Mouse (Mus musculus): ENCODE results near the gene Myl6.
A peak's percentile ranks its signal among the peaks of the same experiment; 100 is the strongest.

The Myl6 gene

DNA sequence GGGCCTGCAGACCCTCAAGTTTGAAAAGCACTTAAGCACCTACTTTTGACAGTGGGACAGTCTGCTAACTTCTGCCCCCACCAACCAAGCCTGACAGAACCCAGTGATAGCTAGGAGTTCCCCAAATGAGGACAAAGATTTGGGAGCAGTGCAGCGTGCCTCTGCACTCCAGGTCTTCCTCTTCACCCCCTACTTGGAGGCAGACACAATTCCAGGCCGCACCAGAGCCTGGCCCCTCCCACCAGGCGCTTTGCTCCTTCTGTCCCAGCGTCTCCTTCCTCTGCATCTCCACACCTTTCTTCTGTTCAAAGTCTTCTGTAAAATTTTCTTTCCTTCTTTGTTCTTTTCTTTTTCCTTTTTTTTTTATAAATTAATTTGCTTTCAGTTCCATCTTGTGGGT, 4.2 kb downstream of the Myl6 start:
- peak; percentile 22 for DNase-seq (ENCODE audit: low read depth, low spot score)

DNA sequence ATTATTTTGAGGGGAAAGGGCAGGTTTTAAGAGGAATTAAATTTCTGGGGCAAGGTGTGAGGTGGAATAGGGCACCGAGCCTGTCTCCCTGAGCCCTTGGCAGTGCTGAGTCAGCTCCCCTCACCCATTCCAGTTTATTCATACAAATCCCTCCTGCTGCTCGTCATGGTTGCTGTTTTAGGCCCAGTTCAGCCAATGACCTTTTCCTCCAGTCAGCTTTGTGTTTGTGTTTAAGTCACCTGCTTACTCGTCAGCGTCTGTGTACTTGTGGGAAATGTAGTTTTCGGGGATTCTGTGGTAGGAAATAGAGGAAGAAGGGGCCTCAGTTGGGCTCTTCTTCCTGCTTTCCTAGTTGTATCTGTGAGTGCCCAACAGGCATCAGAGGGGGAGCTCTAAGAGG, 4.6 kb downstream of the Myl6 start:
- DNase-seq (ENCODE audit: low read depth, low spot score) = peak; percentile 83

DNA sequence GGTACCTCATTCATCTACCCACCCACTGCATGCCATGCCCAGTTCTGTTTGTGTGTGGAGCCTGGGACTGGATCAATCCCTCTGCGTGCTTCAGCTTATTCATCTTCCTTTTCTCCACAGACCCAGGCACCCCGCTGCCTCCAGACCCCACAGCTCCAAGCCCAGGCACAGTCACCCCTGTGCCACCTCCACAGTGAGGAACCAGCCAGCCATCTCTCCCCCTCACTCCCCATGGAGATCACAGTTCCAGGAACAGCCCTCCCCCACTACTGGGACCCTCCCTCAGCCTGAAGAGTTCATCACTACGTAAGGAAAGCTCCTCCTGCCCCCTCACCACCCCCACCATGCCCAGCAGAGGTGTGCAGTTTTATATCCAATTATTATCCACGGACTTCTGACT, 5.2 kb downstream of the Myl6 start:
- DNase-seq (ENCODE audit: low read depth, low spot score) = peak; percentile 16

DNA sequence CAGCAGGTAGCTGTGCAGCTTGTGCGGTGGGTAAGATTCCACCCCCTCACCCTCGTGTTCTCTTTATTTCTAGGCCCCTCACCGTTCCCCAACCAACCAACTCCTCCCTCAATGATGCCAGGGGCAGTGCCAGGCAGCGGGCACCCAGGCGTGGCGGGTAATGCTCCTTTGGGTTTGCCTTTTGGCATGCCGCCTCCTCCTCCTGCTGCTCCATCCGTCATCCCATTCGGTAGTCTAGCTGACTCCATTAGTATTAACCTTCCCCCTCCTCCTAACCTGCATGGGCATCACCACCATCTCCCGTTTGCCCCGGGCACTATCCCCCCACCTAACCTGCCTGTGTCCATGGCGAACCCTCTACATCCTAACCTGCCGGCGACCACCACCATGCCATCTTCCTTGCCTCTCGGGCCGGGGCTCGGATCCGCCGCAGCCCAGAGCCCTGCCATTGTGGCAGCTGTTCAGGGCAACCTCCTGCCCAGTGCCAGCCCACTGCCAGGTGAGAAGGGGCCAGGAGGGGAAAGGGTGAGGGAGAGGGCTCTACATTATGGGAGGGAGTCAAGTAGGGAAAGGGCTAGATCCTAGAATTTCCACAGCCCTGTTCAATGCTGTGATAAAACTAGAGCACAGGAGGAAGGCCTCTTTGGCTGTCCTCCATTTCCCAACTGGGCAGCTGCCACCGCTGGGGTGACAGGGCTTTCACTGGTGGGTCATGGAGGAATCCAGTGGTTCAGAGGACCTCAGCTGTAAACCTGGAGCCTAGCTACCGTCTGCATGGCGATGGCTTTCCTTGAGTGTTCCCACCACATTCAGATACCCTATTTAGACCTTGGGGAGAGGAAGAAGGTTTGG, 5.9 kb downstream of the Myl6 start:
- peak; percentile 17 for DNase-seq (ENCODE audit: low read depth, low spot score)

DNA sequence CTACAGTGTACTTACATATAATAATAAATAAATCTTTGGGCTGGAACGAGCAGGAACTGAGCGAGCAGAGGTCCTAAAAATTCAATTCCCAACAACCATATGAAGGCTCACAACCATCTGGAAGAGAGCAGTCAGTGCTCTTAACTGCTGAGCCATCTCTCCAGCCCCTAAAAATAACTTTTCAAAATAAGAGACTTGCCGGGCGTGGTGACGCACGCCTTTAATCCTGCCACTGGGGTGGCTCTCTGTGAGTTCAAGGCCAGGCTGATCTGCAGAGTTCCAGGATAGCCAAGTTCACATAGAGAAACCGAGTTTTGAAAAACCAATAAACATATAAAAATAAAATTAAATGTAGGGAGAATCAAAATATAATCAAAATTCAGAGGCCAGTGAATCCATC, 7.6 kb downstream of the Myl6 start:
- DNase-seq (ENCODE audit: low read depth, low spot score) = no peak

DNA sequence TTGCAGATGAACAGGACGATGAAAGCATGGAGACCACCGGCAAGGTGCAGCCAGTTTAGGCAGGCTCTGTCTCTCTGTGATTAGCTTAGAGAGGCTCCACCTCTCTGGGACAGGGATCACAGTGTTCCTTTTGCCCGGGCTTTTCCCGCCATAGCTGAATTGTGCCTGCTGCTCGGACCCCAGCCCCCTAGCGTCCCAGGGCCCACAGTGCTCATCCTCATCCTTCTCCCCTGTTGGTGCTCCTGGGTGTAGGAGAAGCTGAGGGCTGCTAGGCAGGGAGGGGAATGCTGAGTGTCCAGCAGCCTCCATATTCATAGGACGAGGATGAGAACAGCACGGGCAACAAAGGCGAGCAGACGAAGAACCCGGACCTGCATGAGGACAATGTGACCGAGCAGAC, 19.6 kb downstream of the Myl6 start:
- no peak for DNase-seq (ENCODE audit: low read depth, low spot score)

DNA sequence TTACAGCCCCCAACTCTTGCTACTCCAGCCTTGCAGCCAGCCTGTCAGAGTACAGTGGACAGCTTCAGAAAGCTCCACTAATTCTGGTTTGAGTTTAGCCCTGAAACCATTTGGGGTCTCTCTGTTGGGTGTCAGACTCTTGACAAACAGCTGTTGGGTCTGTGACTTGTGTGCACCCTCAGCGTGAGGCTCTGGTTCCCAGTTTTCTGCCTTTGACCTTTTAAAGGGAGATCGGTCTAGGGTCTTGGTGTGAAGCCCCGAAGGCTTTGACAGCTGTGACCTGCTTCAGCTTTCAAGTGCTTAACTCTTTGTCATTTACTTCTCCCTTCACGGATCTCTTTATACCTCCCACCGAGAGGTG, 33.7 kb downstream of the Myl6 start:
- DNase-seq (ENCODE audit: low read depth, low spot score) = no peak

DNA sequence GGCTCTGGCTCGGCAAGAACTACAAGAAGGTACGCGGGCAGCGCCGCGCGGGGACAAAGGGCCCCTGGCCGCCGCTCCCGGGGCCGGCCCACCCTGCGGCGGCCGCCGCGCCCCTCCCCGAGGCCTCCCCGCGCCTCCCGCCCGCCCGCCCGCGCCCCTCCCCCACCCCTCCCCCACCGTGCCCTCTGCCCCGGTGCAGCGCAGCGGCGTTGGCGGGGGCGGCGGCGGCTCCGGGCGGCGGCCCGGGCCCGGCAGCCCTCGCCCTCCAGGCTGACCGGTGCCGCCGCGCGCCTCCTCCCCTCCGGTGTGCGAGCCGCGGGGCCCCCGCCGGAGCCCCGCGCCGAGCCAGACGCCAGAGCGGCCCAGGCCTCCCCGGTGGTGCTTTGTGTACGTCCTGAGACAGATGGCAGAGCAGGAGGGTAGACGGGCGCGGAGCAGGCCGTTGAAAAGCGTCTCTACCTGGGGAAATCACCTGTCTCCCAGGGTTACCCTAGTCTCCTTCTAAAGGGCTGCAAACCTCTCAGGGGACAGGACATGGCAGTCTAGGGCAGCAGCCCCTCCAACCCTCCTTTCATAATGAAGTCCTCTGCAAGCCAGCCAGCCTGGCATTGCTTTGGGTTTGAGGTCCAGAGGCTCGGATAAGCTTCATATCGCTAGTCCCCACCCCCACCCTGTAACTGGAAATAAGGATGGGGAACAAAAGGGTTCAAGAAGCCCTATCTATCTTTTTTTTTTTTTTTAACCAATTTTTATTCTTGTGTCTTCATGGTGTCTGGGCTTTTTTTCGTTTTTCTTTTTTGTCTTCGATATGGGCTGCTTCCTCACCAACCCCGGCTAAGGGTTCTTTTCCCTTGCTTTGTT, 34.3 kb downstream of the Myl6 start:
- peak; percentile 60 for DNase-seq (ENCODE audit: low read depth, low spot score)

DNA sequence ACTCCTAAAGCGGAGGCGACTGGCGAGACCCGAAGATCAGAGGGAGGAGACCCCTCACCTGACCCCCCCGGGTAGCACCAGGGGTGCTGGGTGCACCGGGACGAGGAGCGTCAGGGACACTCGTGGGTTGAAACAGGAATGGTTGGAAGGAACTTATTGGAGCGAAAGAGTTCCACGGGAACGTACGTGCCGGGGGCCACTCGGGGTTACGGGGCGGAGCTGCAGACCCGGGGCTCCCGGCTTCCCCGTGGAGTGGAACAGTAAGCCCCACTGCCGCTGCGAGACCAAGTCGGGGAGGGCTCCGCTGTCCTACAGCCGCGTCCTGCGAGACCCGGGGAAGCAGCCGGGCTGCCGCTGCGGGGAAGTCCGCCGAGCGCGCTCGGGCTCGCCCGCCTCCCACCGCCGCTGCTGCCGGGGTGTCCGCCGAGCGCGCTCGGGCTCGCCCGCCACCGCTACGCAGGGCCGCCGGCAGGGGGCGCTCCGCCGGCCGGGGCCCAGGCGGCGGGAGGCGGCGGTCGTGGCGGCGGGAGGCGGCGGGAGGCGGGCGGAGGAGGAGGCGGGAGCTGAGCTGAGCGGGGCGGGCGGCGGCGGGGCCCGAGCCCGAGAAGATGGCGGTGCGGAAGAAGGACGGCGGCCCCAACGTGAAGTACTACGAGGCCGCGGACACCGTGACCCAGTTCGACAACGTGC, 35.1 kb downstream of the Myl6 start, which contains the start of gene Smarcc2:
Gene Smarcc2, plus strand, starts transcription at position 530 of the 690 bp plus-strand sequence.
- peak; percentile 81 for DNase-seq (ENCODE audit: low read depth, low spot score)

DNA sequence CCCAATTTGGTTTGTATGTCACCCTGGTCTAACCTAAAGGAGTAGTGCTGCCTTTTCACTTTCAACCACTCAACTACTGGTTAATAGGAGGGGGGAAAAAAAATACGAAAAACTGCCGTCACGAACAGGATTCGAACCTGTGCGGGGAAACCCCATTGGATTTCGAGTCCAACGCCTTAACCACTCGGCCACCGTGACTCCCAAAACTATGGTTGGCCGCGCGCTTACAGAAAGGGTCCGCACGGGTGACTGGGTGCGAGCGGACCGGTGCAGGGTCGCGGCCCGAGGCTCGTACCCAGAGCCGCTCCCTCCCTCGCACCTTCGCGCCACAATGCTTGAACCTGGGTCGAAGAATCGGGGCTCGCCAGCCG, 35.6 kb downstream of the Myl6 start:
- peak; percentile 91 for DNase-seq (ENCODE audit: low read depth, low spot score)

DNA sequence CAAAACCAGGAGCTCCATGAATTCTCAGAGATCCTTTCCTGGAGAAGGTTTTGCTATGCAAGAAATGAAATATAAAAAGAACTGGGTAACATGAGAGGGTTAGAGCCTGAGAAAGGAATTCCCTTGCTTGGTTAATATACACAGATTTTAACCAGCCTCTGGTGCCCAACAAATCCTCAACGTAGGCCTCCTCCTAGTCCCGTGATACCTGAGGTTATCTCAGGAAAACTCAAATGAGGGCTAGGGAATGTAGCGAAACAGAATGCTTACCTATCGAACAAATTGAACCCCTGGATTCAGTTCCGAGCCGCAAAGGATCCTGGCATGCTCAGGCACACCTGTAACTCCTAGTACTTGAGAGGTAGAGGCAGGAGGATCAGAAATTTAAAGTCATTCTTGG, 36.3 kb downstream of the Myl6 start:
- no peak for DNase-seq (ENCODE audit: low read depth, low spot score)

DNA sequence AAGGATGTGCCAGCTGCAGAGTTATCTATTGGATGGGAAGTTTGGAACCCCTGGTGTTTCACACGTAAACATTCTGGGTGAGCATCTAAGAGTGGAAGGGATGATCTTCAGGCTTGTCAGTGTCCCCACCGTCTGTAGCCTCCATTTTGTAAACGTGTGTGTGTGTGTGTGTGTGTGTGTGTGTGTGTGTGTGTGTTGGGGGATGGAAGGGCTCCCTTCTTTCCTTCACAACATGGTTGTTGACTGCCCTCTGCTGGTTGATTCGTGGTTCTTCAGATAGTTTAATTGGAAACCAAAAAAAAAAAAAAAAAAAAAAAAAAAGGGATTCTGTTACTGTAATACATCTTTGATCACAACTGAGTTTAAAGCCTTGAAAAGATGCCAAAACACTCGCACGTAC, 38.7 kb downstream of the Myl6 start:
- peak; percentile 96 for DNase-seq (ENCODE audit: low read depth, low spot score)

DNA sequence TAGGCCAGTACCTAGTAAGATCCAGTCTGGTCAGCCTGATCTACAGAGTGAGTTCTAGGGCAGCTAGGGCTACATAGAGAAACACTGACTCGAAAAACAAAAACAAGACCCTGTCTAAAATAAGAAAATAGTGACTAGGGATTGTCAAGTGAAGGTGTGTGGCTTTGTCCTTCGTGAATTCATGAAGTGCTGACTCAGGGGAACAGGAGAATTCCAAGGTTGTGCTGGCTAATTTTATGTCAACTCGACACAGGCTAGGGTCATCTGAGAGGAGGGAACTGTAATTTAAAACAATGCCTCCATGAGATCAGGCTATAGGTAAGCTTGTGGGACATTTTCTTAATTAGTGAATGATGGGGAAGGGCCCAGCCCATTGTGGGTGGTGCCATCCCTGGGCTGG, 39.5 kb downstream of the Myl6 start:
- DNase-seq (ENCODE audit: low read depth, low spot score) = no peak

DNA sequence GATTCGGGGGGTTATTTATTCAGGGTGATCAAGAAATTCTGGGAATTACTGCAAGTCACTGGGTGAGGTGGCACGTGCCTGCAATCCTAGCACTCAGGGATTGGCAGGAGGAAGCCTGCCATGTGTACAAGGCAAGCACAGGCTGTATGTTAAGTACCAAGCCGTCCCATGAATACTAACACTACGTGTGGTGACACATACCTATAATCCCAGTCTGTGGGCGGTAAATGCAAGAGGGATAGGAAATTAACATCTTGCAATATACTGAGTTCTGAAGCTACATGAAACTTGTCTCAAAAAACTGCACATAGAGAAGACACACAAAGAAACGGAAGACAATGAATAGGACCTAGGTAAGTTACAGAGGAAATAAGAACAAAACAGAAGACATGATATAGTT, 42.9 kb downstream of the Myl6 start:
- DNase-seq (ENCODE audit: low read depth, low spot score) = no peak

DNA sequence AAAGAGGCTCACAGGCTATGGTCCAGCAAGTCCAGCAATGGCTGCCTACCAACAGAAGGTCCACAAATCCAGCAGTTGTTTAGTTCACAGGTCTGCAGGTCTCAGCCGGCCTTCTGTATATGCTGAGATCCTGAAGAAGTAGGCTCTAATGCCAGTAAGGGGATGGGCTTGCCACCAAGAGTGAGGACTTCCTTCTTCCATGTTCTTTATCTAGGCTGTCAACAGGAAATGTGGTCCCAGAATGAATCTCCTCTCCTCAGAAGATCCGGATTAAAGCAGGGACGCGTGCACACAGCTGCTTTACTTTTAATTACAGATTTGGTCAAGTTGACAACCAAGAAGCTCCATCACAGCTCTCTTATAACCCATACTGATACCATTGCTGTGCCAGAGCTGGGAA, 48.5 kb downstream of the Myl6 start:
- no peak for DNase-seq (ENCODE audit: low read depth, low spot score)

DNA sequence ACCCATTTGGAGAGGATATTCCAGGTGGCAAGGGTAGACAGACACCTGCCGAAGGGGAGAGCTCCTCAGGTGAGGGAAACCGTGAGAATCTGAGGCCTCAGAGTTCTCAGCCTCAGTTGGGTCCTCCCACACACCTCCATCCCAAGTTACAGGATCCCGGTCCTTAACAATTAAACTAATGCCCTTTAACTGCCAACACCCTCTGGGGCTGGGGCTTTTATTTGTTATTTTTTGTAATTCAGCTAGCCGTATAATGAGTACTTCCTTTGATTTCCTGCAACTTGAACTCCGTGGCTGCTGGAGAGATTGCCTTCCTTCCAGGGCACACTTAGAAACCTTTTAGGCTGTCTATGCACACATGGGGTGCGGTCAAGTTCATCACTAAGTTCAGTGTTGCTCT, 49.6 kb downstream of the Myl6 start:
- no peak for DNase-seq (ENCODE audit: low read depth, low spot score)

DNA sequence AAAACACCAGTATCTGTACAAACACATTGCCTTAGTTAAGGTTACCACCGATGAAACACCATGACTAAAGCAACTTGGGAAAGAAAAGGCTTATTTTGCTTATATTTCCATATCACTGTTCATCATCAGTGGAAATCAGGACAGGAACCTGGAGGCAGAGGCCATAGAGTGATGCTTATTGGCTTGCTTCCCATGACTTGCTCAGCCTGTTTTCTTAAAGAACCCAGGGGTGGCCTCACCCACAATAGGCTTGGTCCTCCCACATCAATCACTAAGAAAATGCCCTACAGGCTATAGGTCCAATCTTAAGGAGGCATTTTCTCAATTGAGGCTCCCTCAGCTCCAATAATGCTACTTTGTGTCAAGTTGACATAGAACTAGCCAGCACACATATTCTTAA, 51.2 kb downstream of the Myl6 start:
- DNase-seq (ENCODE audit: low read depth, low spot score) = no peak

DNA sequence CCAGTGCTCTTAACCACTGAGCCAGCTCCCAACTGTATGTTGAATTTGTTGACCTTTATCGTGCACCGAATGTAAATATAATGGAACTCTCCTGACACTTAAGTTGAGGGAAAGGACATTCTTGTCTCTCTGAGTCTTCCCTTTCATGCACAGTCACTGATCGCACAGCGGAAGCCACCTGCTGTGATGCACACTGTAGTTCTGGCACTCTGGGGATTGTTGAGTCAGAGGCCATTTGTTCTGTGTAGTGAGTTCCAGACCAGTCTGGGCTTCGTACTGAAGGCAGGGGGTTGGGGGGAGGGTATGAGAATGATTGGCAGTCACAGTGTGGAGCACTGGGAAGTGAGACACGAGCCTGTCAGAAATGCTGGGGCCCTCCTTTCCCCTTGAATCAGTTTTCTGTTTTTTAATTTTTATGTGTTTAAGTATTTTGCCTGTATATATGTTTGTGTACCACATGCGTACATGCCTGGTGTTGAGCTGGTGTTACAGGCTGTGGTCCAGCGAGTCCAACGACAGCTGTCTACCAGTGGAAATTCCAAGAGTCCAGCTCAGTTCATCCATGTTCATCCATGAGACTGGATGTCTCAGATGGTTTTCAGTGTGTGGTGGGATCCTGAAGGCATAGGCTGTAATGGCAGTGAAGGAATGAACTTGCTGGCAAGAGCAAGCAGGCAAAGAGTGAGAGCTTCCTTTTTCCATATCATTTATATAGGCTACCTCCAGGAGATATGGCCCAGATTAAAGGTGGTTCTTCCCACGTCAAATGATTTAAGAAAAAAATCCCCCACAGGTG, 52.4 kb downstream of the Myl6 start:
- DNase-seq (ENCODE audit: low read depth, low spot score) = peak; percentile 74
